Mouse (Mus musculus) ES-Bruce4 (cell line): ENCODE data around the gene Ppp4r3a.
"Not testable (repeated sequence)": the region's sequence is repeated elsewhere in the genome, so short reads cannot be mapped to it uniquely, and the experiment has no call there.

Experiments
- CTCF ChIP-seq: IDR thresholded peaks from one replicate; pipeline ENCODE4 v1.8.1; 2011; ENCODE audit warnings: low read depth, low read length
- EP300 ChIP-seq: IDR thresholded peaks from 2 replicates; pipeline ENCODE4 v1.6.1; 2011; ENCODE audit warnings: low read depth, low read length; ENCODE audit not compliant: insufficient read depth

DNA sequence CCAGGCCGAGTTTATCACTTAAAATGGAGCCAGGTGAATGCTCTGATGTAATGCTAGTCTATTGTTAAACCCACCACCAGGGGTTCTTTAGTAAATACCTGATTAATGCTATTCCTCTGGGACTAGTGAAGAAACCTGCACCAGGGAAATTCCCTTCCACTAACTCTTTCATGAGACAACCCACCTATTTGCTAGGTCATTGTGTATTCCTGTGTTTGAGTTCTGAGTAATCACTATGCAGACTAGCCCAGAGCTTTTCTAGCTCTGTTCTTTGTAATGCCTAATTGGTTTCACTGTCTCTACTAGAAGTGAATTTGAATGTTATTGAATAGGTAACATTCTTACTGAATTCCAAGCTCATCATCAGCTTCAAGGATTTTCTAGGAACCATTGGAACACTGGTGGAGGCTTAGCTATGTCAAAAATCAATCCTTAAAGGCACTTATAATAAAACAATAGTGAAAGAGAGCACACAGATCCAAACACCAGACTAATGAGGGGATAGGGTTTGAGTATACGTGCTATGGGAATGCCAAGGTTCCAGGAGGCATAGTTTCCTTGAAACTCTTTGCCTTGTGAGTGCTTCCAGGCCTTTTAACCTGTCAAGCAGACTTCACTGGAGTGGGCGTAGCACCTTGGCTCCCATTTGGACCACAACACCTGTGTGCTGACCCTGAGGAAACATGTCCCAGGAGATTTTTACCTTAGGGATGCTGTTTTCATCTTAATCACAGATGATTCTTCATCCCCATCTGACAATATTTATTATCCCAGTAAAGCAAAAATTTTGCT lies 26.5 kb upstream of the Ppp4r3a start:
- TF ChIP-seq CTCF, EP300: not testable (repeated sequence)
